Mouse (Mus musculus) layer of hippocampus, adult 9-10 months (tissue): ENCODE measurements at regions not wholly inside any gene's neighbourhood (a gene's known extent, or its start where the extent isn't known, plus 50 kb on each side); places are given as distances from the start of the nearest gene placed in this dataset.

Experiments
- DNase-seq: peaks from one replicate; pipeline ENCODE4 v3.0.0; 2022; ENCODE audit warnings: low spot score

DNA sequence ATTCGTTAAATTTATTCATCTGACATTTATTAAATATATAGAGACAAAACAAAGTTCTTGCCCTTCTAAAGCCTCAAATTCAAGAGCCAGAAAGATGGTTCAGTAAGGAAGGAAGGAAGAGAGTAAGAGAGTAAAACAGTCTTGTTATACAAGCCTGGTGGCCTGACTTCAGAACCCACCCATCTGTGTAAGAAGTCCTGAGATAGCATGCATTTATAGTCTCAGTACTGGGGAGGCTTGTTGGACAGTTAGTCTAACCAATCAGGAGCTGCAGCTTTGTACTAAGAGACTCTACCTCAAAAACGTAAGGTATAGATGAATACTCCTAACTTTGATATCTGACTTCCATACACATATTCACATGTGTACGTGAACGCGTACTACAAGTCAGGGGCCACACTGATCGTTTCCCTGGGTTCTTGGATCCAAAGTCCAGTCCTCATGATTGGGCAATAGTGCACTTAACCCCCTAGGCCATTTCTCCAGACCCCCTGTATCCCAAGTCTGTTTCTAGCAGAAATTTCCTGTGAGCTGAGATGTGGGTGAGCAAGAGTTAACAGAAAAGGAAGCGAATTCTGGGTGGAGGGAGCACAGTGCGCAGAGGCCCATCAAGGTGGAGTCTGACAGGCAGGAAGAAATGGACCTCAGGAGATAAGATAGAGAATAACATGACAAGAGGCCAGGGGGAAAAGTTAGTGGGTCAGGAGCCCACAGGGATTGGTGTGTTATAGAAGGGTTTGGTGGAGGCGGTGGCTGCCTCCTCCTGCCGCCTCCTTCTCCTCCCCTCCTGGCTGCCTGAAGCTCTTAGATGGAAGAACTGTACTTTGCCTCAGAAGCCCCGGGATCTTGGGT, 187.0 kb downstream of the Kit start:
- DNase-seq, result no peak

DNA sequence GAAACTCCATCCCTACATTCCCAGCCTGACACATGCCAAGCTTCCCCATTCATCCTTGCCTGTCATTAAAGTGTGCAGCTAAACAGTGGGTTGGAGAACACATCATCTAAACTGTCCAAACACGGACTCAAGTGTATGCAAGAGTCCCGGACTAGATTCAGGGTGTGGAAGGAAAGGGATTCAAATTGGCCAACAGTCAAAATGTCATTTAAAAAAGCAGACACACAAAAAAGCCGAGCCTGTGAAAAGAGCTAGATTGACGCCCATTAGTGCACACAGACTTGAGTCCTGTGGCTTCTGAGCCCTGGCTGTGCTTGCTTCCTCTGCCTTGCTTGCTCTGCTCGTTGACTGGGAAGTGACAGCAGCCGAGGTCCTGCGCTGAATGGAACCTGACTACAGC, 181.5 kb downstream of the Kit start:
- no peak for DNase-seq

DNA sequence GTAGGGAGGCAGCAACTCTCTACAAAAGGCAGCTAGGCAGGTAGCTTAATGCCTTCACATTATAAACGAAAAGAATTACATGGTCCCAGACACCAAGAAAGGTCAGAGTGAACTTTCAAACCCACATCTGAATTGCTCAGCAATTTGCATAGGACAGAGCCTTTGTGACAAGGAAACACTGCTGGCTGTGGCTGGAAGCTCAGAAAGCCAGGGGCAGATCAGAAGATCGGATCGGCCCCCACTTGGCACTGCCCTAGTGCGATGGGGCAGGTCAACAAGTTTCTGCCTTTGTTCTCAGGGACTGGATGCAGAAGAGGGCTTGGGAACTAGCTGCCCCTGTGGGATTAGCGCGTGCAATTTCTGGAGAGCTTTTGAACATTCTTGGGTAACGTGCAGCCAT, 179.6 kb downstream of the Kit start:
- DNase-seq, result no peak

DNA sequence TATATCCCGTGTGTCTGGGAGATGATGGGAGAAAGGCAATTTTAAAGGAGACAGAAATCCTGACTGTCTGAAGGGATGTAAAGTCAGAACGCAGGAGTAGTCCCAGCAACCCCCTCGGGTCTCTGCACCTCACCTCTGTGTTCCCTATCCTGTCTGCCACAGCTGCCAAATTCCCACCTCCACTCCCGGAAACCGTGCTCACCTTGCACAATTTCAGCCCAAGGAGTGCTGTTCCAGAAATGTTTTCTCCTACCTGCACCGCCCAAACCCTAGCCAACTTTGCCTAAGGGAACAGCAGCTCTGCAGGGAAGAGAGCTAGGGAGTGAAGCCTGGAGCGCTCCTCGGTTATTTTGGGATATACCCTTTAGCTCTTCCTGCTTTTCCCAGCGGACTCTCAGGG, 170.6 kb downstream of the Kit start:
- DNase-seq, result no peak

DNA sequence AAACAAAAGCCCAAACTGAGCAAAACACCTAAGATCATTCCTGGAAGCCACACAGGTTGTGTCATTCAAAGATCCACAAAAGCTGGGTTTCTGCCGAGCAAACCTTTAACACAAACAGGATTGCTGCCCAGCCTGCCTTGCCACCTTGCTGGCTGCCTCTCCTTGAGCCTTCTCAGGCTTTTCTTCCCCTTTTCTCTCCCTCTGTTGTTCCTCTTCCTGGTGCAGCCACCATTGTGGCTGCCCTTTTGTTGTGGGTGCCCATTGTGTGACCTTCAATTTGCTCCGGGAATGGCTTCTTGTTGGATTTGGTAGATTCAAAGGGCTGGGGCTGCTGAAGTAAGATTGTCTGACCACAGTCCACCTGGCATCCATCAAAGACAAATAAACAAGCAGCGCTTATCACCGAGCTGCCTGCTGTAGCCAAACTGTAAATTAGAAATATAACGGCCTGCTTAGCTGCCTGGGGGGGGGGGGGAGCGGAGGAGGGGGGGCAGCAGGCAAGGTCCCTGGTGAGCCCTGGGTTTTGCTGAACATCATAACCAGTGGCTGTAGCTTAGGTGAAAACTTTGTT, 169.8 kb downstream of the Kit start:
- DNase-seq, result no peak

DNA sequence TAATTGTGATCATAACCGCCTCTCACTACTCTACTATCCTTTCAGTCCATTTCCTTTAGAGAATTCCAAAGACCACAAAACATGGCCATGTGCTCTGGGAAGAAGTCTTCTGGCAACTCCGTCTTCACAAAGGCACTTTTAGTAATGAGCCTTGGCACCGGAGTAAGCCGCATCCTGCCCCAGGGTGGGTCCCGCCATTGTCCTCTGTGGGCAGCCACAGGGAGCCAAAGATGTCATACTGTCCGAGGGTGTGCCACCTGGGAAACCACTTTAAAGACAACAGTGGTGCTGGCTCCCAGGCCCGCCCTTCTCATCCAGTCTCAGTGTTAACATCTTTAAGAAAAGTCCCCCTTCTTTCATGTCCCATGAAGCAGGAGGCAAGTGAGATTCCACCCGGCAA, 164.6 kb downstream of the Kit start:
- DNase-seq, result no peak

DNA sequence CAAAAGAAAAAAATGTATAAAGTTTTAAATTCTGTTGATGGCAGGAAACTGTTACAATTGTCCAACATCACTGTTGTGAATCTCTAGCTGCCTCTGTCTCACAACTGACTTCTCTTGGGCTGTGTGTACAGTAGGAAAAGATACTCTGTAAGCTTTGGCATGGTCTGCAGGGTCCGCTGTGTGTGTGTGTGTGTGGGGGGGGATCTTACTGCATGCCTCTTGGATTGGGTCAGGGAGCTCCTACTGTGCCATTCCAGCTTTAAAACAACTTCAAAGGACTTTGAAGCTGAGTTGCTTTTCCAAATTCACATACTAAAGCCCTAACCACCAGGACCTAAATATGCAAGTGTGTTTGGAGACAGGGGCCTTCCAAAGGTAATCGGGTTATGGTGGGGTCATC, 163.7 kb downstream of the Kit start:
- DNase-seq, result no peak

DNA sequence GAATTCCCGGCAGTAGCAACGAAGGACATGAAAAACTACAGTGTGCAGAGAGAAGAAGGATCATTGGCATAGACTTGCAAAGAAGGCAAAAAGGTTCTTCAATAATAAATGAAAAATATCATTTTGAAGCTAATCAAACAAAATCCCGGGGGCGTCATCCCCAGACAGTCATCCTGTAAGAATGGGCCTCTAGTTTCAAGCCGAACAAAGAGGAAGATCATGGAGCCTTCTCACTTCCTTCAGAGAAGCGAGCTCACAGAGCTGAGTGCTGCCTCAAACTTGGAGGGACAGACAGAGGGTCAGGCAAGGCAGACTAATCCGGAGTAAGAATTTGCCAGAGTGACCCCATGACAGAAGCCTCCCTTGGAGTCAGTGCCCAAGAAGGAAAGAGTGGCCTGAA, 163.0 kb downstream of the Kit start:
- DNase-seq, result no peak

DNA sequence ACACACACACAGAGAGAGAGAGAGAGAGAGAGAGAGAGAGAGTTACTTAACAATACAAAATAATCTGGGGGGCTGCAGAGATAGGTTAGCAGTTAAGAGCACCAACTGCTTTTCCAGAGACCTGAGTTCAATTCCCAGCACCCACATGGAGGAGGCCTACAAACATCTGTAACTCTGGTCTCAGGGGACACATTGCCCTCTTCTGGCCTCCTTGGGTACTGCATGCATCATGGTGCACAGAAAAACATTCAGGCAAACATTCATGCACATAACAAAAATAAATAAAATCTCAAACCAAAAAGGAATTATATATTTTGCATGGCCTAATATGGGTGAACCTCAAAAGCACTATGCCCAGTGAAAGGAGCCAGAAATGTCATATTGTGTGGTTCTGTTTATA, 161.6 kb downstream of the Kit start:
- no peak for DNase-seq

DNA sequence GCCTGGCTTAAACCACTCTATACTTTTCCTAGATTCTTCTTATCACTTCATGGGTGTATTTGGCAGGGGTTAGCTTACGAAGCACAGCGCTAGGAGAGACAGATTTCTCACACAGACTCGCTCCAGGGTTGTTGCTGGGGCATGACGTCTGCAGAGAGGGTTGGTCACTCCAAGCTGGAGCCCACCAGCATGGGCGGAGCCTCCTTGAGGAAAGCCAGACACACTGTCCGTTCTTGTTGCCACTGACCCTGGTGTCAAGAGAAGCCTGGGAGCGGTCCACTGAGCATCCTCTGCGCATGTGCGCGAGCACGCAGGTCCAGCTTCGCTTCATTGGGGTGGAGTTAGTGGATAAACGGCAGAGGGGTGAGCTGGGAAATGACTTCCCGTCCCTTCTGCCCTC, 159.8 kb downstream of the Kit start:
- no peak for DNase-seq

DNA sequence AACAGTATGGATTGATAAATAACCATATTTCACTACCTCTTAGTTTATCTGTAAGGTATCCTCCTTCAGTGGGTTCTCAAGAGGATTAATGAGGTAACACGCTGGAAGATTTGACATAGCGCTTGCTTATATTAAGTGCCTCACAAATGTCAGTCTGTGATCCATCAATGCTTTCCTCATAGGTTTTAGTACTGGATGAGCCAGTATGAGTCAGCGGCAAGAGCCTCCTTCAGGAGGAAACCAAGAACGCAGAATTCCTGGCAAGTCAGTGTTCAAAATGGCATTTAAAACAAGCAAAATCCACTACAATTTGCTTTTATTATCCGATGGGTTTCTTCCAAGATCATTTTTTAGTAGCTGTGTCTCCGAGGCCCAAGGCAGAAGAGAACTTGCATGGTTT, 159.3 kb downstream of the Kit start:
- DNase-seq, result no peak

DNA sequence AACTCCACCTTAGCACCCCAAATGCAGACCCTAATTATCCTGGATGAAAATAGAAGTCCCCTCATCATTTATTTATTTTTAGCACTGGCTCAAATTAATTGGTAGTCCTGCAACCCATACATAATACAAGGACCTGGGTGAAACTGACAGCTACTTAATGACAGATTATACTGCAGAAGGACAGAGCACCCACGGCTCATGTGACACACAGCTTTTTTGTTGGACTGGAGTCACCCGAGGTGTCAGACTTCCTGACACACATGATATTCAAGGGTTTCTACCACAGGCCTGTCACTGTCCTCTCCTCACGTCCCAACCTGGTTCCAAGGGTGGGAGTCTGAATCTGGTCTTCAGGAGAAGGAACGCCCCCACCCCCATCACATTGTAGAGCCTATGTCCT, 156.5 kb downstream of the Kit start:
- no peak for DNase-seq

DNA sequence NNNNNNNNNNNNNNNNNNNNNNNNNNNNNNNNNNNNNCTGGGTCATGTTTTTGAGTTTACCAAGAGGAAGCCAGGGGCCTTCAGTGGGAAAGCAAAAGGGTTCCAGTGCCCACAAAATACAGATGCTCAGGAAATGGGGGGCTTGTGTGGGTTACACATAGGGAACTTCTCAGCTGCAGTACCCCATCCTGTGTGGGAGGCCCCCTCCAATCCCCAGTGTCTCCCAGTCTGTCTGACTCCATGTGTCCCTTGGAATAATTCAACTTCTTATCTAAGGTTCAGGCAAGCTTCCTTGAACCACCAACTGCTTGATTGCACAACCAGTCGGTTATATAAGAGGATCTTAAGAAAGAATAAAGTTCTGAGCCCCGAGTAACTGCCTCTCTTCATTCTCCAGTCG, 156.0 kb downstream of the Kit start:
- no peak for DNase-seq

DNA sequence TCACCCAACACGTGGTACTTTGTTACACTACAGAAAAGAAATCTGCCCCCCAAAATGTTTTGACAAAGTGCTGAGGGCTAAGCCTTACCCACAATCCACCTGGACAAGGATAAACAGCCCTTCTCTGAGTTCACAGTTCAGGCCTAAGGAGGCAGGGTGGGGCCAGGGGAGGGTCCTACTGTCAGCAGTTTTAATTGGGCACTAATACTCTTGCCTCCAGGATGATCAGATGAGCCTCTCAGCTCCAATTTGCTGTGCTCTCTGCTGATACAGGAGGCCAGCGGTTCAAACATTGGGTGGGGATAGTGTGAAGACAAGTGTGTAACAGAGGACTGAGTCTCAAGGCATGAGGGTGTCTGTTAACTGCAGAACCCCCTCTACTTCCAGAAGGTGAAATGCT, 146.6 kb downstream of the Kit start:
- DNase-seq, result no peak

DNA sequence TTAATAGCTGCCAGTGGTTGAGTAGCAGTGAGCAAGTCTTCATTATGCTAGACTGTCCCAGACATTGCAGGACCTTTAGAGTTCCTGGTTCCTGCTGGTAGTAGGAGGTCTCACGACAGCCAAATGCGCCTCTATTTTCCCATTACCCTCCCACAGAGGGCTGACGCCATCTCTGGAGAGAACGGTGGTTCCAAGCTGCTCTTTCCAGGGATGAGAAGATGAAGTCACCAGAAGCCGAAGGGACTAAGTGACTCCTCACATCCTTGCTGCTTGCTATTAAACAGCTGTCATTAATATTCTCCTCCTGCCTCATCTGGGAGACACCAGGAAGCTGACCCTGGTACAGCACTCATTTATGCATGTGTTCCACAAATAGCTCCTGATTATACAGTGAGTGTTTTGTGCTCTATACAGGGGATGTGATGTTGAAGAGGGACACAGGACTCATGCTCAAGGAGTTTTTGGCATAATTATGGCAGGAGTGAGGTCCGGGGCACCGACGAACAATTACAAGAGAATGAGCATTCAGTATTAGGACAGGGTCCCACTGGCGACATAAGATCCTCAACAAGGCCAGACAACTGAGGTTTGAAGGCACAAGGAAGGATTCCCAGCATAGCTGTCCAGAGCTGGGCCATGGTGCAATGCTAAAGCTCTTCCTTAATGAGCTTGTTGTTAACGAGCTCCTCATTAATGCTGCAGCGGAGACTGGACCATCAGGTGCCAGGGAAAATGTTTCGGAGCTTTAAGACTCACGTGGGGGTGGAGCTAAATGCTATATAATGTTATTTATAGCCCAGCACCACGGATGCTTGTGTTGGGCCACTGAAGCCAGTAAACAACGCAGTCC, 145.6 kb downstream of the Kit start:
- no peak for DNase-seq

DNA sequence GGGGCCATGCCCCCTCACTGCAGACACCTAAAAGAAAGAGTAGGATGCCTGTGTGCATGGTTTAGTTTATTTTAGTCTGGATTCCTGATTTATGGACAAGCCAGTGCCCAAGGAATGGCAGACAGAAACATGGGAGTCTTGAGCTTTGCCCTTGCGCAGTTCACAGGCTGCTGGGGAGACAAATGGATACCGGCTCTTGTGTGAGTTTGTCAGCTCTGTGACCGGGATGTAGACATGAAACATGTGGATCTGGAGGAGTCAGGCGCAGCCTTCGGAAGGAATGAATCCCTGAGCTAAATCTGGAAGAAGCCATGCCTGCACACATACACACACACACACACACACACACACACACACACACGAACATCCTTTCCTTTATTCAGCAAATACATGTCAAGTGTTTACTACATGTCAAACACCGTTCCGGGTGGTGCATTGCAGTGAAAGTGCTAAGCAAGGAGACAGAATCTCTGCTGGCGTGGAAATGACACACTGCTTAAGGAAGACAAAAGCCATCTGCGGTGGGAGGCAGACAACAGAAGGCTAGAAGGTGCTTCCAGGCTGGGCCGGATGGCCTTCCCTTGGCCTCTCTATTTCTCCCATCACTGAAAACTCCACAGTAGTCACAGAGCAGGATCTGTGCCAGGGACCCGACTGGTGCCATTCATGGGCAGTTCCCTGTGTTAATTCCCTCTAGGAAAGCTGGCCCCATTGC, 144.0 kb downstream of the Kit start:
- DNase-seq, result no peak
